In the genomic region with DNA sequence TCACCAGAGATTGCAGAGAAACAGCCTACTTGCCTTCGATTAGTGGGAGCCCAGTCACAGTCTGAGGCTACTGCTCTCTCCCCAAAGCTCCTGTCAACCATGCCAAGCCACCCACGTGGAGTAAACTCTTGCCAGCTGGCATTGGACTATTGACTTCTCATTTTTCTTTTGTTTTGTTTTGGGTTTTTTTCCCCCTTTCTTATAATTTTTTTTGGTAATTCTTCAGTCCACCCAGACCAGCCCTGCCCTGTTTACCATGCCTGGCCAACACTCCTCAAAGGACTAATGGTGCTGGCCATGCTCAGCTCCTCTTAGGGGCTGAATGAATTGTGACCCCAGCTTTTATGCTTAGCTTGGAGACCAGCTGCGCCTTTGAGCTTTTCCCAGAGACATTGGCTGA, we compare ENCODE assay signal across 9 mouse cellular contexts. TPM values are rescaled to one million over a fixed set of nuclear protein-coding genes. Genes with fewer than 3 reads are reported as not detected.
A peak's percentile ranks its signal among the peaks of the same experiment; 100 is the strongest.
DNase-seq lines count a peak whose midpoint lies in the region; ATAC-seq lines count a peak whose summit lies in the region.
"Had no signal": no experiment of that assay in that cellular context is flagged by ENCODE, and none has a peak within 500 bp of the region (broad histone marks: within the 10 kb centered on the region; RNA-seq: fewer than 3 reads in every experiment).

No protein-coding gene starts in this region.

- no peak overlapping the region for H3K9ac ChIP-seq in hindbrain, embryonic 16.5 days (ENCODE audit: low read depth, low read length)
- H3K9ac ChIP-seq: lung, embryonic 14.5 days had no signal

- H3K27me3 ChIP-seq in hindbrain, embryonic 16.5 days (replicated peaks; ENCODE audit: control insufficient read depth, insufficient read depth, low read length): no peaks in the 10 kb centered on the region
- no peaks in the 10 kb centered on the region for H3K27me3 ChIP-seq in heart, embryonic 10.5 days (ENCODE audit: insufficient read depth, poor library complexity, severe bottlenecking)

- peak; percentile 96 for ATAC-seq in hindbrain, embryonic 16.5 days

- 35% methylated on average over 3 of the region's 3 CpGs for WGBS in hindbrain, embryonic 16.5 days
- WGBS in heart, embryonic 10.5 days: 70% methylated on average over 3 of the region's 3 CpGs

- DNase-seq in left cerebral cortex, postnatal 10 days (ENCODE audit: extremely low spot score in 1 of 2, low spot score in 2 of 2): peak; percentile 19 to 30
- DNase-seq in left cerebral cortex, adult 8-10 months (ENCODE audit: low spot score in 2 of 2): no peak
- peak; percentile 83 for DNase-seq in cerebellum, adult 9-10 months
- peak; percentile 19 for DNase-seq in ovary, postnatal 36 days (ENCODE audit: low spot score)
- DNase-seq in heart, embryonic 10.5 days (ENCODE audit: low spot score): no peak
- DNase-seq in spleen, postnatal 10 days (ENCODE audit: low spot score in 2 of 2): no peak
- no peak for DNase-seq in urinary bladder, adult 2 months (ENCODE audit: low spot score)
- DNase-seq: lung, embryonic 14.5 days had no signal

- no peak overlapping the region for H3K4me2 ChIP-seq in hindbrain, embryonic 16.5 days (ENCODE audit: low read length)
- H3K4me2 ChIP-seq: lung, embryonic 14.5 days had no signal

- H3K4me1 ChIP-seq in hindbrain, embryonic 16.5 days (ENCODE audit: control insufficient read depth, insufficient read depth, low read depth, low read length): peaks cover 9% of the 10 kb centered on the region
- H3K4me1 ChIP-seq in heart, embryonic 10.5 days: no peaks in the 10 kb centered on the region

- intact Hi-C loops in left cerebral cortex, postnatal 10 days (cut with DNase I): no loop called here

- 0 out of 2 replicates have a peak overlapping the region, but pooled peaks have one; percentile 39 for H3K27ac ChIP-seq in hindbrain, embryonic 16.5 days (ENCODE audit: low read depth, low read length)
- no peak overlapping the region for H3K27ac ChIP-seq in heart, embryonic 10.5 days

- H3K4me3 ChIP-seq in hindbrain, embryonic 16.5 days (ENCODE audit: low read length): no peak overlapping the region
- H3K4me3 ChIP-seq in heart, embryonic 10.5 days: no peak overlapping the region

- H3K36me3 ChIP-seq in hindbrain, embryonic 16.5 days (ENCODE audit: control insufficient read depth, insufficient read depth, low read length): no peaks in the 10 kb centered on the region
- no peaks in the 10 kb centered on the region for H3K36me3 ChIP-seq in heart, embryonic 10.5 days

- H3K9me3 ChIP-seq in hindbrain, embryonic 16.5 days (ENCODE audit: control insufficient read depth, low read length): no peaks in the 10 kb centered on the region
- no peaks in the 10 kb centered on the region for H3K9me3 ChIP-seq in heart, embryonic 10.5 days

RNA-seq across cellular contexts. Expression of gene Lrrn1, which starts 27.4 kb away (rescaled TPM):
- total RNA-seq in left cerebral cortex, postnatal 10 days (2021): 10 to 100 TPM; 40.0 to 45.4 TPM
- total RNA-seq in left cerebral cortex, adult 8-10 months (2022): 10 to 100 TPM; 48.4 to 54.1 (median 50.3) TPM
- polyA plus RNA-seq in hindbrain, embryonic 16.5 days (2015; fragmentation: Nextera tagmentation; extraction: Ambion mirVana): 72.7 and 84.0 TPM in 2 replicates
- polyA plus RNA-seq in heart, embryonic 10.5 days (2016; fragmentation: Nextera tagmentation; extraction: Ambion mirVana): 3.0 and 3.3 TPM in 2 replicates
- polyA plus RNA-seq in urinary bladder, adult 2 months (2012; rRNA removed): 0.58 and 0.68 TPM in 2 replicates

Comparison
In these comparisons a context has a peak if more than half of its experiments do, and no peak if none do; other contexts are left out.
1. DNase-seq: peak in left cerebral cortex, postnatal 10 days (2 of 2), cerebellum, adult 9-10 months (single experiment) and ovary, postnatal 36 days (single experiment); none in left cerebral cortex, adult 8-10 months (0 of 2), heart, embryonic 10.5 days (single experiment), spleen, postnatal 10 days (0 of 2) and urinary bladder, adult 2 months (single experiment).
2. RNA of gene Lrrn1, which starts 27.4 kb away (polyA plus RNA-seq): 72.7 to 84.0 TPM in hindbrain, embryonic 16.5 days; 3.0 to 3.3 TPM in heart, embryonic 10.5 days and 0.58 to 0.68 TPM in urinary bladder, adult 2 months; every median in the first group is over 10 times any median in the second.